Mouse (Mus musculus) adrenal gland, postnatal 4 days (tissue): ENCODE data around the gene Ppox. TPM values are rescaled to one million over a fixed set of nuclear protein-coding genes. Genes with fewer than 3 reads are reported as not detected.

Source experiments
- total RNA-seq, 2 experiments: library from RNA; stranded (reverse); gene quantifications; 2 replicates each; pipeline ENCODE4 v1.2.3; 2021

Ppox gene
- total RNA-seq, 2 experiments from 2014 or later = 55.8 to 57.1 TPM

Other genes with a start within 250 kb of the Ppox start
- 10 to 100 TPM; 13.8 to 15.7 TPM for gene Fcgr3, start 216.3 kb downstream of the Ppox start, total RNA-seq
- gene Cfap126, start 167.3 kb downstream of the Ppox start, total RNA-seq = 1 to 10 TPM; 2.1 to 2.7 TPM
- gene Sdhc, start 130.6 kb downstream of the Ppox start, total RNA-seq = 100 to 1,000 TPM; 359 to 386 TPM
- 10 to 100 TPM; 23.9 to 53.3 TPM for gene Mpz, start 130.5 kb downstream of the Ppox start, total RNA-seq
- 10 to 100 TPM; 29.5 to 32.0 TPM for gene Pcp4l1, start 84.9 kb downstream of the Ppox start, total RNA-seq
- 10 to 100 TPM in 1 of 2 experiments, under 1 TPM in 1; 0.92 to 10.3 TPM for gene Nr1i3, start 67.2 kb downstream of the Ppox start, total RNA-seq
- gene Tomm40l, start 58.7 kb downstream of the Ppox start, total RNA-seq = 10 to 100 TPM; 41.6 to 43.5 TPM
- gene Apoa2, start 56.1 kb downstream of the Ppox start, total RNA-seq = 100 to 1,000 TPM in 1 of 2 experiments, 10 to 100 TPM in 1; 18.3 to 847 TPM
- 10 to 100 TPM; 22.4 to 23.2 TPM for gene Fcer1g, start 46.8 kb downstream of the Ppox start, total RNA-seq
- gene Adamts4, start 30.8 kb downstream of the Ppox start, total RNA-seq = 1 to 10 TPM; 4.3 to 4.5 TPM
- gene Ndufs2, start 29.8 kb downstream of the Ppox start, total RNA-seq = 100 to 1,000 TPM; 446 to 477 TPM
- 10 to 100 TPM; 48.4 to 56.3 TPM for gene B4galt3, start 10.9 kb downstream of the Ppox start, total RNA-seq
- 10 to 100 TPM; 51.4 to 56.0 TPM for gene Usp21, start 6.8 kb upstream of the Ppox start, total RNA-seq
- gene Ufc1, start 13.8 kb upstream of the Ppox start, total RNA-seq = 100 to 1,000 TPM; 138 to 155 TPM
- gene Dedd, start 48.0 kb upstream of the Ppox start, total RNA-seq = 10 to 100 TPM; 41.2 to 43.1 TPM
- 10 to 100 TPM; 62.0 to 68.3 TPM for gene Nit1, start 64.5 kb upstream of the Ppox start, total RNA-seq
- gene Pfdn2, start 64.5 kb upstream of the Ppox start, total RNA-seq = 100 to 1,000 TPM; 120 to 125 TPM
- gene Klhdc9, start 79.6 kb upstream of the Ppox start, total RNA-seq = 1 to 10 TPM; 6.2 to 6.8 TPM
- gene Nectin4, start 88.9 kb upstream of the Ppox start, total RNA-seq = under 1 TPM; 0.34 to 0.59 TPM
- 1 to 10 TPM; 3.2 to 4.7 TPM for gene Arhgap30, start 107.8 kb upstream of the Ppox start, total RNA-seq
- gene Usf1, start 130.1 kb upstream of the Ppox start, total RNA-seq = 10 to 100 TPM; 81.4 to 84.8 TPM
- gene Tstd1, start 137.7 kb upstream of the Ppox start, total RNA-seq = 10 to 100 TPM in 1 of 2 experiments, 1 to 10 TPM in 1; 6.3 to 15.1 TPM
- gene F11r, start 156.3 kb upstream of the Ppox start, total RNA-seq = 10 to 100 TPM; 43.0 to 47.0 TPM
- 1 to 10 TPM; 8.5 to 9.1 TPM for gene Alyref2, start 222.3 kb upstream of the Ppox start, total RNA-seq